Mouse (Mus musculus): ENCODE results near the gene Kdm7a. TPM values are rescaled to one million over a fixed set of nuclear protein-coding genes. Genes with fewer than 3 reads are reported as not detected.

Kdm7a gene
- total and polyA plus RNA-seq, 2 experiments: 1.1 to 9.5 TPM

DNA sequence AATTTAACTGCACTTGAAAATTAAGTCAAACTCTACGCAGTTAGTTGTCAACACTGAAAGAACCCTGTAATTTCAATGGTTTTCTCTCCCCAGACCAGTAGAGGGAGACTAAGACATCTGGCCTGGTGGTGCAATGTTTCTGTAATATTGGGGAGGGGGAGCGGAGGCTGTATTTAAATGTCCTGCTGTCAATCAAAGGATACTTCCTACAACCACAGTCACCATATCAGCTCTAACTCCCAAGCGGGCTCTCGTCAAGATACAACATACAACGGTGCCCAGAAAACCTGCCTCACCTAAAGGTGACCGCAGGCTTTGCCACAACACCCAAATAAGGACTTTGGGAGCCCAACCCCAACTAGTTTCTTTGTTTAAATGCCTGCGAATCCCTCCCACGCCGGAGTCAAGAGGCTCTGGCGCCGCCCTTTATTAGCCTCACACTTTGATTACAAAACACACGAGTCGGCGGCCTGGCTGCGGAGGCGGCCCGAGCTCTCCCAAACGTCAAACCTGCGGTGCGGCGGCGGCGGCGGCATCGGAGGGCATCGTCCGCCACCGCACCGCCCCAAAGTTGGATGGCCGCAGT, 1.4 kb downstream of the Kdm7a start:
- Histone ChIP-seq H3K36me3 (ENCODE audit: control insufficient read depth, insufficient read depth, low read length) (no peaks in the 10 kb centered on the region), H3K27ac (replicated peaks; ENCODE audit: insufficient read depth, low read depth, low read length) (peak overlapping the region; percentile 92), H3K4me1 (ENCODE audit: control insufficient read depth, insufficient read depth, low read length) (peaks cover 4% of the 10 kb centered on the region; the same call in 1 of the 2 replicates), H3K4me3 (ENCODE audit: insufficient read depth, low read depth, low read length) (peak overlapping the region; percentile 98), H3K79me2 (ENCODE audit: control insufficient read depth, insufficient read depth, low read length) (peaks cover 12% of the 10 kb centered on the region), H3K27me3 (ENCODE audit: control insufficient read depth, insufficient read depth, low read length) (no peaks in the 10 kb centered on the region), H3K9ac (ENCODE audit: low read depth, low read length) (peak overlapping the region; percentile 97)
- under 1% methylated on average over 30 of the region's 30 CpGs for WGBS
- TF ChIP-seq POLR2A (IDR thresholded peaks at IDR 0.05; ENCODE audit: extremely low read depth, insufficient read depth, low read length) (peak; percentile 81; the same call in 1 of the 2 replicates), CTCF (IDR thresholded peaks at IDR 0.05; ENCODE audit: low read depth, low read length) (peak; percentile 37; the same call in 1 of the 2 replicates)
- peak; percentile 90 for DNase-seq (ENCODE audit: extremely low read depth, low read depth, low spot score)

DNA sequence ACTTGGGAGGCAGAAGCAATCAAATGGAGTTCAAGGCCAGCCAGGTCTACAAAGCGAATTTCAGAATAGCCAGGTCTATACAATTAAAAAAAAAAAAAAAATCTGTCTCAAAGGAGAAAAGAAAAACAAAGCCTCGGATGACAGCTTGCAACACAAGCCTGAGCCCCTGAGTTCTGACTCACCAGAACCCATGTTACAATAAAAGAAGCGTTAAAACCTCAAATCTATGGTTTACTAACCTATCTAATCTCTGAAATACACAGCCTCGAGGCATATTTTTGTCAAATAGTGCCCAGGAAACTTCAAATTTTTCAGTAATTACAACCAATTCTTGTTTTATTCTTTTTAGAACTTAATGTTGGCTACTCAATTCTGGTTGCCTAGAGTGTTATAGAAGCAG, 2.1 kb downstream of the Kdm7a start:
- Histone ChIP-seq H3K27me3 (ENCODE audit: control insufficient read depth, insufficient read depth, low read length) (no peaks in the 10 kb centered on the region), H3K4me1 (ENCODE audit: control insufficient read depth, insufficient read depth, low read length) (peaks cover 4% of the 10 kb centered on the region; the same call in 1 of the 2 replicates), H3K36me3 (ENCODE audit: control insufficient read depth, insufficient read depth, low read length) (no peaks in the 10 kb centered on the region), H3K4me3 (ENCODE audit: insufficient read depth, low read depth, low read length) (no peak overlapping the region), H3K9ac (ENCODE audit: low read depth, low read length) (no peak overlapping the region), H3K79me2 (ENCODE audit: control insufficient read depth, insufficient read depth, low read length) (peaks cover 12% of the 10 kb centered on the region), H3K27ac (replicated peaks; ENCODE audit: insufficient read depth, low read depth, low read length) (no peak overlapping the region)
- DNase-seq (ENCODE audit: extremely low read depth, low read depth, low spot score): no peak
- no peak for TF ChIP-seq CTCF (IDR thresholded peaks at IDR 0.05; ENCODE audit: low read depth, low read length)
- no peak for TF ChIP-seq POLR2A (IDR thresholded peaks at IDR 0.05; ENCODE audit: extremely low read depth, insufficient read depth, low read length)
- WGBS: 30% methylated on average over 4 of the region's 4 CpGs

GRCm38 (mm10) chr6:39203236-39203635, 3.4 kb downstream of the Kdm7a start:
- Histone ChIP-seq H3K9ac (ENCODE audit: low read depth, low read length) (no peak overlapping the region), H3K27me3 (ENCODE audit: control insufficient read depth, insufficient read depth, low read length) (no peaks in the 10 kb centered on the region), H3K79me2 (ENCODE audit: control insufficient read depth, insufficient read depth, low read length) (peaks cover 19% of the 10 kb centered on the region), H3K27ac (replicated peaks; ENCODE audit: insufficient read depth, low read depth, low read length) (no peak overlapping the region), H3K4me3 (ENCODE audit: insufficient read depth, low read depth, low read length) (no peak overlapping the region), H3K36me3 (ENCODE audit: control insufficient read depth, insufficient read depth, low read length) (no peaks in the 10 kb centered on the region), H3K4me1 (ENCODE audit: control insufficient read depth, insufficient read depth, low read length) (peaks cover 4% of the 10 kb centered on the region; the same call in 1 of the 2 replicates)
- TF ChIP-seq POLR2A (IDR thresholded peaks at IDR 0.05; ENCODE audit: extremely low read depth, insufficient read depth, low read length): no peak
- no peak for TF ChIP-seq CTCF (IDR thresholded peaks at IDR 0.05; ENCODE audit: low read depth, low read length)
- DNase-seq (ENCODE audit: extremely low read depth, low read depth, low spot score): no peak
- 93% methylated on average over 4 of the region's 4 CpGs for WGBS

DNA sequence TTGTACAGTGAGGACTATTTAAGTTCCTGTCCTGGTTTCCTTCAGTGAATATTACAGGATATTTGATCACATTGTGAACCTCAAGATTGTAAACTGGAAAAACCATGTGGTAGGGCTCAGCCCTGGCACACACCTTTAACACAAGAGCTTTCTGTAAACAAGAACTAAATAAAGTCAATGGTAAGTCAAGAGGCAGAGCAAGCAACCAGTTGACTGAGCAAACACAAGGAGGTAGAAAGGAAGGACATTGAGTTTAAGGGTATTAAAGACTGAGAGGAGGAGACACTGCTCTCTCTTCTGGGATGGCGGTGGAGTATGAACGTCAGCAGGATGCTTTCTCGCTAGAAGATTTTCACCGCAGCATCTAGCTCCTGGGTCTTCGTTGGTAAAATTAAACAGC, 13.6 kb downstream of the Kdm7a start:
- H3K36me3 ChIP-seq (ENCODE audit: control insufficient read depth, insufficient read depth, low read length): no peaks in the 10 kb centered on the region
- no peak overlapping the region for H3K9ac ChIP-seq (ENCODE audit: low read depth, low read length)
- TF ChIP-seq CTCF (IDR thresholded peaks at IDR 0.05; ENCODE audit: low read depth, low read length) (no peak), POLR2A (IDR thresholded peaks at IDR 0.05; ENCODE audit: extremely low read depth, insufficient read depth, low read length) (no peak)
- no peaks in the 10 kb centered on the region for H3K27me3 ChIP-seq (ENCODE audit: control insufficient read depth, insufficient read depth, low read length)
- H3K4me3 ChIP-seq (ENCODE audit: insufficient read depth, low read depth, low read length): no peak overlapping the region
- peaks cover 26% of the 10 kb centered on the region; the same call in 1 of the 2 replicates for H3K79me2 ChIP-seq (ENCODE audit: control insufficient read depth, insufficient read depth, low read length)
- no peak for DNase-seq (ENCODE audit: extremely low read depth, low read depth, low spot score)
- no peak overlapping the region for H3K27ac ChIP-seq (replicated peaks; ENCODE audit: insufficient read depth, low read depth, low read length)
- 85% methylated on average over 5 of the region's 5 CpGs for WGBS
- no peaks in the 10 kb centered on the region for H3K4me1 ChIP-seq (ENCODE audit: control insufficient read depth, insufficient read depth, low read length)

DNA sequence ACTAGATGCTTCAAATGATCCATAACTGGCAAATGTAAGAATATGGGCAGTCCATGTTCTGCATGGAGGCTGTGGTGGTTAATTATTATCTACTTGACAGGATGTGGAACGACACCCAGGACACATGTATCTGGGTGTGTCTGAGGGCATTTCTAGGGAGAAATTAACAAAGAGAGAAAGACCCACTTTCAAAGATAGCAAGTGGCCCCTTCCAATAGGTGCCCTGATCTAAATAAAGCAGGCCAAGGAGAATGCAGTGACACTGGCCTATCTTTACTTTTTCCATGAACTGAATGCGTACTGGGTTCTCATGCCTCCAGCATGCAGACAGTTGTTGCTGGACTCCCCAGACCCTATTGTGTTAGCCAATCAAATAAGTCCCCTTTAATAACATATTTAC, 15.1 kb downstream of the Kdm7a start:
- H3K36me3 ChIP-seq (ENCODE audit: control insufficient read depth, insufficient read depth, low read length): no peaks in the 10 kb centered on the region
- DNase-seq (ENCODE audit: extremely low read depth, low read depth, low spot score): peak; percentile 75
- no peak overlapping the region for H3K4me3 ChIP-seq (ENCODE audit: insufficient read depth, low read depth, low read length)
- WGBS: 49% methylated on average over 2 of the region's 2 CpGs
- H3K79me2 ChIP-seq (ENCODE audit: control insufficient read depth, insufficient read depth, low read length): peaks cover 24% of the 10 kb centered on the region; the same call in 1 of the 2 replicates
- H3K27me3 ChIP-seq (ENCODE audit: control insufficient read depth, insufficient read depth, low read length): no peaks in the 10 kb centered on the region
- no peak overlapping the region for H3K9ac ChIP-seq (ENCODE audit: low read depth, low read length)
- peaks cover 2% of the 10 kb centered on the region; the same call in 1 of the 2 replicates for H3K4me1 ChIP-seq (ENCODE audit: control insufficient read depth, insufficient read depth, low read length)
- no peak overlapping the region for H3K27ac ChIP-seq (replicated peaks; ENCODE audit: insufficient read depth, low read depth, low read length)
- no peak for TF ChIP-seq CTCF (IDR thresholded peaks at IDR 0.05; ENCODE audit: low read depth, low read length)
- no peak for TF ChIP-seq POLR2A (IDR thresholded peaks at IDR 0.05; ENCODE audit: extremely low read depth, insufficient read depth, low read length)

- Histone ChIP-seq H3K4me1 (ENCODE audit: control insufficient read depth, insufficient read depth, low read length) (peaks cover 3% of the 10 kb centered on the region; the same call in 1 of the 2 replicates), H3K79me2 (ENCODE audit: control insufficient read depth, insufficient read depth, low read length) (peaks cover 19% of the 10 kb centered on the region; the same call in 1 of the 2 replicates), H3K27me3 (ENCODE audit: control insufficient read depth, insufficient read depth, low read length) (no peaks in the 10 kb centered on the region), H3K27ac (replicated peaks; ENCODE audit: insufficient read depth, low read depth, low read length) (no peak overlapping the region), H3K9ac (ENCODE audit: low read depth, low read length) (no peak overlapping the region), H3K4me3 (ENCODE audit: insufficient read depth, low read depth, low read length) (no peak overlapping the region), H3K36me3 (ENCODE audit: control insufficient read depth, insufficient read depth, low read length) (no peaks in the 10 kb centered on the region)
- TF ChIP-seq POLR2A (IDR thresholded peaks at IDR 0.05; ENCODE audit: extremely low read depth, insufficient read depth, low read length) (no peak), CTCF (IDR thresholded peaks at IDR 0.05; ENCODE audit: low read depth, low read length) (no peak)
- 15% methylated on average over 2 of the region's 2 CpGs for WGBS
- DNase-seq (ENCODE audit: extremely low read depth, low read depth, low spot score): peak; percentile 56
Measured at GRCm38 (mm10) chr6:39187227-39187626, 19.4 kb downstream of the Kdm7a start.
